Mouse (Mus musculus): ENCODE measurements around the gene Fam205c. TPM values are rescaled to one million over a fixed set of nuclear protein-coding genes. Genes with fewer than 3 reads are reported as not detected.

Gene Fam205c
- polyA plus RNA-seq (2012; rRNA removed), result 0.06 and 0.07 TPM in 2 replicates
- polyA plus RNA-seq (2014; fragmentation: Nextera tagmentation; extraction: Ambion mirVana), result 0.15 and 0.30 TPM in 2 replicates

GRCm38 (mm10) chr4:42874134-42874533, at the start of gene Fam205c:
Gene Fam205c, minus strand, starts transcription at chr4:42874234.
- Histone ChIP-seq H3K27me3 (ENCODE audit: control insufficient read depth, insufficient read depth, low read length) (no peaks in the 10 kb centered on the region), H3K9ac (replicated peaks) (no peak within 1 kb of the TSS), H3K36me3 (replicated peaks; ENCODE audit: control insufficient read depth, insufficient read depth, low read depth) (no peaks in the 10 kb centered on the region), H3K27ac (no peak within 1 kb of the TSS), H3K4me2 (ENCODE audit: low read depth) (no peak within 1 kb of the TSS), H3K9me3 (ENCODE audit: control insufficient read depth, low read length) (no peaks in the 10 kb centered on the region), H3K4me3 (ENCODE audit: insufficient read depth in 1 of 2, low read depth in 2 of 2, low read length in 2 of 2) (no peak within 1 kb of the TSS), H3K4me1 (replicated peaks; ENCODE audit: control insufficient read depth in 2 of 2, insufficient read depth in 2 of 2, low read length in 1 of 2) (peaks cover 24 to 39% of the 10 kb centered on the region in 2 experiments)
- TF ChIP-seq CTCF (IDR thresholded peaks at IDR 0.05; ENCODE audit: low read depth) (no peak), EP300 (IDR thresholded peaks at IDR 0.05; ENCODE audit: low read depth) (no peak)
- ATAC-seq (ENCODE audit: insufficient read depth), result no peak
- 73% methylated on average over 7 of the region's 7 CpGs for WGBS (ENCODE audit: insufficient replicate concordance)
- no peak for DNase-seq (ENCODE audit: low read depth in 3 of 3, low spot score in 3 of 3)

DNA sequence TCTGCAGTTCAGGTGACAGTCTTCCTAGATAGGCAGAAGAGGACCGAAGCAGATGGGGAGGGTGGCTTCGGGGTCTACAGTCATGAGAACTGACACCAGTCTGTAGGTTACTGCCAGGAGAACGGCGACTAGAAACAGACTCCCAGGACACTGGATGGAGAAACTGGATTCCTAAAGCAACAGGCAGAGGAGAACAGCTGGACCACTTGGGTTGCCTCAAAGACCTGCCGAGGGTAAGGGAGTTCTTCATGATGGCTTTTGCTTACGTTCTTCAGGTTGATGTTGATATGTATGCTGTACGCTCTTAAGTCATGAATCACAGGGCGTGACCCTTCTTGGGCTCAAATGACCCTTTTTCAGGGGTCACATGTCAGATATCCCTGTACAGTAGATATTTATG, 48.4 kb upstream of the Fam205c start:
- 60% methylated on average over 8 of the region's 8 CpGs for WGBS (ENCODE audit: insufficient replicate concordance)
- H3K27me3 ChIP-seq (ENCODE audit: control insufficient read depth, insufficient read depth, low read length), result peaks cover 23% of the 10 kb centered on the region
- ATAC-seq (ENCODE audit: insufficient read depth), result no peak

GRCm38 (mm10) chr4:42922056-42922455, 48.0 kb upstream of the Fam205c start:
- 54% methylated on average over 6 of the region's 6 CpGs for WGBS (ENCODE audit: insufficient replicate concordance)
- no peak for ATAC-seq (ENCODE audit: insufficient read depth)

More for the DNA sequence above, 48.4 kb upstream of the Fam205c start:
- Histone ChIP-seq H3K36me3 (replicated peaks; ENCODE audit: control insufficient read depth, insufficient read depth, low read depth) (no peaks in the 10 kb centered on the region), H3K4me1 (replicated peaks; ENCODE audit: control insufficient read depth in 2 of 2, insufficient read depth in 2 of 2, low read length in 1 of 2) (no peaks in the 10 kb centered on the region), H3K4me3 (ENCODE audit: insufficient read depth in 1 of 2, low read depth in 2 of 2, low read length in 2 of 2) (no peak overlapping the region), H3K9me3 (ENCODE audit: control insufficient read depth, low read length) (no peaks in the 10 kb centered on the region), H3K9ac (replicated peaks) (no peak overlapping the region), H3K4me2 (ENCODE audit: low read depth) (no peak overlapping the region), H3K27ac (no peak overlapping the region)
- DNase-seq (ENCODE audit: low read depth in 3 of 3, low spot score in 3 of 3), result no peak
- no peak for TF ChIP-seq CTCF (IDR thresholded peaks at IDR 0.05; ENCODE audit: low read depth)

GRCm38 (mm10) chr4:42921536-42921935, 47.5 kb upstream of the Fam205c start:
- H3K27me3 ChIP-seq (ENCODE audit: control insufficient read depth, insufficient read depth, low read length), result peaks cover 32% of the 10 kb centered on the region
- 59% methylated on average over 2 of the region's 2 CpGs for WGBS (ENCODE audit: insufficient replicate concordance)
- no peak for ATAC-seq (ENCODE audit: insufficient read depth)

More at GRCm38 (mm10) chr4:42922056-42922455, 48.0 kb upstream of the Fam205c start:
- TF ChIP-seq EP300 (IDR thresholded peaks at IDR 0.05; ENCODE audit: low read depth) (no peak), CTCF (IDR thresholded peaks at IDR 0.05; ENCODE audit: low read depth) (no peak)
- Histone ChIP-seq H3K27me3 (ENCODE audit: control insufficient read depth, insufficient read depth, low read length) (peaks cover 27% of the 10 kb centered on the region), H3K9ac (replicated peaks) (no peak overlapping the region), H3K4me3 (ENCODE audit: insufficient read depth in 1 of 2, low read depth in 2 of 2, low read length in 2 of 2) (no peak overlapping the region), H3K4me1 (replicated peaks; ENCODE audit: control insufficient read depth in 2 of 2, insufficient read depth in 2 of 2, low read length in 1 of 2) (no peaks in the 10 kb centered on the region), H3K27ac (no peak overlapping the region), H3K4me2 (ENCODE audit: low read depth) (no peak overlapping the region), H3K36me3 (replicated peaks; ENCODE audit: control insufficient read depth, insufficient read depth, low read depth) (no peaks in the 10 kb centered on the region), H3K9me3 (ENCODE audit: control insufficient read depth, low read length) (no peaks in the 10 kb centered on the region)
- DNase-seq (ENCODE audit: low read depth in 3 of 3, low spot score in 3 of 3), result no peak

DNA sequence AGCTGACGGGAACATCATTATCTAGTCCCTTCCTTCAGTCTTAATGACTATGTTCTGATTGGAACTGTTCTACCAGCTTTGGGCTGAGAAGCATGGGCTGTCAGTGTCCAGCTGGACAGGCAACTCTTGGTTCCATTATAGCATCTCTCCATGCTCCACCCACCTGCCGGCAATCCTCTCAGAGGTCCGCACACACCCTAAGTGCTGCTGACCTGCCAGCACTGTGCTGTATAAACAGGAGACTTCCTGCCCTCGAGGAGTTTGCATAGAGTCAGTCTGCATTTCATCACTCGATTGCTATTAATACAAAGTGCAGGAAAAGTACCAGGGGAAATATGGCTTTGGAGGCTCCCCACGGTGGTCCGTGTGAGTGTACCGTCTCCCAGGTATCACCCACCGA, 46.7 kb upstream of the Fam205c start:
- 61% methylated on average over 9 of the region's 9 CpGs for WGBS (ENCODE audit: insufficient replicate concordance)
- no peak for DNase-seq (ENCODE audit: low read depth in 3 of 3, low spot score in 3 of 3)
- Histone ChIP-seq H3K9me3 (ENCODE audit: control insufficient read depth, low read length) (no peaks in the 10 kb centered on the region), H3K4me3 (ENCODE audit: insufficient read depth in 1 of 2, low read depth in 2 of 2, low read length in 2 of 2) (no peak overlapping the region), H3K27me3 (ENCODE audit: control insufficient read depth, insufficient read depth, low read length) (peaks cover 40% of the 10 kb centered on the region), H3K36me3 (replicated peaks; ENCODE audit: control insufficient read depth, insufficient read depth, low read depth) (no peaks in the 10 kb centered on the region), H3K4me2 (ENCODE audit: low read depth) (no peak overlapping the region), H3K9ac (replicated peaks) (no peak overlapping the region), H3K27ac (no peak overlapping the region), H3K4me1 (replicated peaks; ENCODE audit: control insufficient read depth in 2 of 2, insufficient read depth in 2 of 2, low read length in 1 of 2) (no peaks in the 10 kb centered on the region)
- TF ChIP-seq EP300 (IDR thresholded peaks at IDR 0.05; ENCODE audit: low read depth) (no peak), CTCF (IDR thresholded peaks at IDR 0.05; ENCODE audit: low read depth) (no peak)
- ATAC-seq (ENCODE audit: insufficient read depth), result no peak

More at GRCm38 (mm10) chr4:42921536-42921935, 47.5 kb upstream of the Fam205c start:
- H3K4me1 ChIP-seq (replicated peaks; ENCODE audit: control insufficient read depth in 2 of 2, insufficient read depth in 2 of 2, low read length in 1 of 2), result no peaks in the 10 kb centered on the region
- no peak for DNase-seq (ENCODE audit: low read depth in 3 of 3, low spot score in 3 of 3)
- no peak overlapping the region for H3K27ac ChIP-seq
- no peaks in the 10 kb centered on the region for H3K36me3 ChIP-seq (replicated peaks; ENCODE audit: control insufficient read depth, insufficient read depth, low read depth)
- no peak overlapping the region for H3K4me3 ChIP-seq (ENCODE audit: insufficient read depth in 1 of 2, low read depth in 2 of 2, low read length in 2 of 2)
- TF ChIP-seq CTCF (IDR thresholded peaks at IDR 0.05; ENCODE audit: low read depth), result no peak
- no peak for TF ChIP-seq EP300 (IDR thresholded peaks at IDR 0.05; ENCODE audit: low read depth)
- no peak overlapping the region for H3K9ac ChIP-seq (replicated peaks)
- H3K9me3 ChIP-seq (ENCODE audit: control insufficient read depth, low read length), result no peaks in the 10 kb centered on the region
- H3K4me2 ChIP-seq (ENCODE audit: low read depth), result no peak overlapping the region
